Mouse (Mus musculus): ENCODE measurements at regions not wholly inside any gene's neighbourhood (a gene's known extent, or its start where the extent isn't known, plus 50 kb on each side); places are given as distances from the start of the nearest gene placed in this dataset.

DNA sequence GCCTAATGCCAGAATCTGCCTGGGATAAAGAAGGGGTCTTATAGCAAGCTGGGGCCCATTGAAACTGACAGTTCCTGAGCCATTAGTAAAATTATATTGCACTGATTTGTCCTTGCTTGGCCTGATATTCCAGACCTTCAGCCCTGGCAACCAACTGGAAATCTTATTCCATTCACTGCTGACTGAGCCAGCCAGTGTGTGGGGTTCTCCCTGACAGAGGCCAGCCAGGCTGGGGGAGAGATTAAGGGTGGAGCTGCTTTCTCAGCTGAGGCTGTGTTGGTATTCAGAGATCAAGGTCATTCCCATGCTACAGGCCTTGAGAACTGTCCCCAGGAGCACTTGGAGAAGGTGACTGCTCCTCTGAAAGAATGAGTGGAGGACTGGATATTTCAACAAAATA lies 226.9 kb downstream of the Ar start:
- no peak for DNase-seq

DNA sequence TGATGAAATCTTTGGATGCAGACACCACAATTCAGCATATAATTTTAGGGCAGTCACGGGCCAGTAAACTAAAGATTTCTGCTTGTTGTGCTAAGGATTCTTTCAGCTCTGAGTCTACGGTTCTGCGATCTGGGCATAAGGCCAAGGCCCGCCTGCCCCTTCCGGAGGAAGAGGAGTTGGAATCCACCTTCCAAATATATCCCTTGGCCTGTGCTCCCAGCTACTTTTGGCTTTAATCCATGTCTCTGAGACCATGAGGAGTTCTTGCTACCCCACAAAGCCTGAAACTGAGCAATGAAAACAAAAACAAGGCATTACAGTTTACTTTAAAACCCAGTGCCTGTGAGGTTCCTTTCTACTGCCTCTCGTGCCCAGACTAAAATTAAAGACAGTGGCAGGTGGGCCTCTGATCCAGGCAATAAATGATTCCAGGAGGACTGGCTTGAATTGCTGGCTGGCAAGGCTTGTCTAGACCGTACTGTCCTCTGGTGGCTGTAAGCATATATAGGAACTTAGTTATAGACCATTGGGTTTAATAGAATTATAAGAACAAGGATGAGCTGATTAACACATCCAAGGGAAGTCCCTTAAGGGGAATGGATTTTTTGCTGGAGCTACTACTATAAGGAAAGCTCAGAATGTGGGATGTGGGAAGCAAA lies 231.8 kb downstream of the Ar start:
- DNase-seq = peak; percentile 2

DNA sequence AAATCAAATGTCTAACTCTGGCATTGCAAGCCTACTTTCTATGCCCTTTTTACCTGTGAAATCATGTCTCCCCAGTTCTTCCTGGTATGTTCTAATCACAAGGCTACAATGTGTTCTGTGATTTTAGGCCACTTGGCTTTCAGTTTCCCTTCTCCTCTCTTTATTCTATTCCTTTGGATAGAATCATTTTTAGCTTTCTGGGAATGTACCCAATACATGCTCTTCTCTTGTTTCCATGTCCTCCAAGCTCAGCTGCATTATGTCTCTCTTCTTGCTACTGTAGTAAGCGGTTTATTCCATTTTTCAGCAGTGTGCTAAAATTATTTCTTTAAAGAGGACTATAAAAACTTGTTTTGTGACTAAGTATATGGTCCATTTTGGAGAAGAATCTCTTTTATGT lies 235.4 kb downstream of the Ar start:
- DNase-seq = no peak

DNA sequence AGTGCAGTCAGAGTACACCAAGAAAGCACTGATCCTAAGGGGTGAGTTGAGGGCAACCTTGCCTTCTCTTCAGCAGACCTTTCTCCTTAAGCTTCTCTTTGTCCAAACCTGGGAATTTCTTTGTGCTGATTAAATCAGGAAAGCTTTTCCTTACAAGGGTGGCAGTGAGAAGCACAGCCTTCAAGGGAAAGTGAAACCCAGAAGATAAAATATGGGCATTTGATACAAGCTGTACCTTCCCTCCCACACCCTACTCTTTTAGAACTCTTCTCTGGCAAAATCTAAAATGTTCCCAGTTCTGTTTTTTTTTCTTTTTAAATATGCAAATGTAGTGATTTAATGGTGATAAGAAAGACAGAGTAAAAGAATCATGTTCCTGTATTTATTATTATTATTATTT lies 243.8 kb downstream of the Ar start:
- DNase-seq = no peak

DNA sequence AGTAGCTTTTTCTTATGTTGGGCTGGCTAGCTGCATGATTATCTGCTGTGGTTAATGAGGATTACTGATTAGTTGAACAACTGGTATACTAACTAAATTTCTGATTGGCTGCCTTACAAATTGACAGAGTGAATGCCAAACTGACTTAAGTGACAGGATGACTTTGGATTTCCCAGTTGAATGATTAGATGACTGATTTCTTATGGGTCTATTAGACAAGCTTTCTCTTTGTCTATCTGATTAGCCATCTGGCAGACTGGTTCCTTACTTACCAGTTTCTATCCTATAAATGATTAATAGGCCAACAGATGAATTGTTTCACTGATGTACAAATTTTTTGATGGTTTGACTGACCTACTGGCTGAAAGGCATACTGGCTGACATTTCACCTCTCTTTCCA lies 260.5 kb downstream of the Ar start:
- DNase-seq = no peak

DNA sequence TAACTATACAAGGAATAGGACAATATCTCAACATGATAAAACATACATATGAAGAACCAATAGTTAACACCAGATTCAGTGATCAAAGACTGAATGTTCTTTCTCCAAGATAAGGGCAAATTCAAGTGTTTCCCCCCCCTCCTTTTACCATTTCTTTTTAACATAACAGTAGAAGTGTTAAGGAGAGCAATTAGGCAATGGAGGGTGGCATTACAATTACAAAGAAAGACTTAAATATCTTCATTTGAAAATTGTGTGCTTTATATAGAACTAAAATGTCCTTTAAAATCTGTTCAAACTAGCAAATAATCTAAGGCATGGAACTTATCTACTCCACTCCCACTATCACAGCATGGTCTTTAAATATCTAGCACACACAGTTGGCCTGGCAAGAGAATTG lies 270.9 kb downstream of the Ar start:
- no peak for DNase-seq

DNA sequence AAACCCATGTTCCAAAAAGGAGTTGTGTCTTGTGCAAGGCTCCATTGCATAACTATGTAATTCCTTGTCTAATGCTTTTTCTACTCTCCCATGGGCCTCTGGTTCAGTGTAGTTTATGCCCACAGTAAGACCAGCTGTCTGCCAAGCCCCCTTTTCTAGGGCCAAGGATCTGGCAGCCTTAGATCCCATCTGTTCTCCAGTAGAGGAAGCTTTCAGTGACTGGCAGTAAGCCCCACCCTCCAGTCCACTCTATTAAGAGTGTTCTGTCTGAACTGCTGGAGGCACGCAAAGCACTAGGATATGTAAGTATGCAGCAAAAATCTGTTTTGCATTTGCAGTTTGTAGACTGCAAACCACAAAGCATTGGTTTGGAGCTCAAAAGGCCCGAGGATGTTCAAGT lies 303.5 kb downstream of the Ar start:
- no peak for DNase-seq

DNA sequence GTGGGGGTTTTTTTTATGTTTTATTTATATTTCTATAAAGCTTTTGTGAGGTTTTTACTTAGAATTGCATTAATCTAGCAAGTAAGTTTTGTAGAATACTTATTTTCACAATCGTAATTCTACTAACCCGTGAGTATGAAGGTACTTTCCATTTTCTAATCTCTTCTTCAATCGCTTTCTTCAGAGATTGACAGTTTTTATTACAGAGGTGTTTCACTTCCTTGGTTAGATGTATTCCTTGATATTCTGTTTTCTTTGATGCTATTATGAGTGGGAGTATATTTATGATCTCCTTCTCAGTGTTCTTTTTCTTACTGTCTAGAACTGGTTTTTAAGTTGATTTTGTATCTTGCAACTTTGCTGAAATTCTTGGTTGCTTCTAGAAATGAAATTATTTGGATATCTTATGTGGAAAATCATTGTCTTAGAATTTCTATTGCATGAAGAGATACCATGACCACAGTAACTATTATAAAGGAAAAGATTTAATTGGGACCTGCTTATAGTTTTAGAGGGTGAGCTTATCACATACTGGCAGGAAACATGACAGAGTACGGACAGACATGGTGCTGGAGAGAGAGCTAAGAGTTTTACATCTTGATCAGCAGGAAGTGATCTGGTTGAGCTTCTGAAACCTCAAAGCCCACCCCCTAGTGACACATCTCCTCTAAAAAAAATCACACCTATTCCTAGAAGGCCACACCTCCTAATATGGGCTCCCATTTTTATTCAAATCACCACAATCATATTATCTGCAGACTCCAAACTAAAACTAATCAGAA lies 328.1 kb downstream of the Ar start:
- DNase-seq = no peak

Measured in thymus, postnatal 4 days (tissue).